Comparison of ENCODE assay signal across 8 mouse cellular contexts in genomic region chr2:165825964-165826712, GRCm38 (mm10).
DNase-seq lines count a peak whose midpoint lies in the region; ATAC-seq and TF ChIP-seq lines count a peak whose summit lies in the region.

No protein-coding gene starts in this region.

- DNase-seq in hindbrain, embryonic 10.5 days (ENCODE audit: low spot score) = peak; percentile 52
- DNase-seq in kidney, postnatal 25 days = peak; percentile 89 to 91
- peak; percentile 76 for DNase-seq in stomach, postnatal 0 days (ENCODE audit: low spot score)

- H3K9me3 ChIP-seq in hindbrain, embryonic 10.5 days = no peaks in the 10 kb centered on the region
- H3K9me3 ChIP-seq in hindbrain, embryonic 12.5 days (replicated peaks) = no peaks in the 10 kb centered on the region
- no peaks in the 10 kb centered on the region for H3K9me3 ChIP-seq in embryonic facial prominence, embryonic 15.5 days (replicated peaks)
- no peaks in the 10 kb centered on the region for H3K9me3 ChIP-seq in heart, embryonic 13.5 days
- H3K9me3 ChIP-seq in liver, embryonic 12.5 days (replicated peaks) = no peaks in the 10 kb centered on the region
- H3K9me3 ChIP-seq in neural tube, embryonic 12.5 days = no peaks in the 10 kb centered on the region
- H3K9me3 ChIP-seq in stomach, postnatal 0 days (ENCODE audit: control insufficient read depth, low read length) = no peaks in the 10 kb centered on the region

- H3K4me2 ChIP-seq in hindbrain, embryonic 12.5 days (replicated peaks) = no peak overlapping the region
- H3K4me2 ChIP-seq in embryonic facial prominence, embryonic 15.5 days (replicated peaks) = no peak overlapping the region
- no peak overlapping the region for H3K4me2 ChIP-seq in heart, embryonic 13.5 days
- H3K4me2 ChIP-seq in liver, embryonic 12.5 days = no peak overlapping the region
- no peak overlapping the region for H3K4me2 ChIP-seq in neural tube, embryonic 12.5 days (replicated peaks)
- no peak overlapping the region for H3K4me2 ChIP-seq in stomach, postnatal 0 days (replicated peaks; ENCODE audit: low read depth)

- 74% methylated on average over 10 of the region's 10 CpGs for WGBS in hindbrain, embryonic 10.5 days
- 71% methylated on average over 10 of the region's 10 CpGs for WGBS in hindbrain, embryonic 12.5 days
- 62% methylated on average over 10 of the region's 10 CpGs for WGBS in embryonic facial prominence, embryonic 15.5 days
- 76% methylated on average over 10 of the region's 10 CpGs for WGBS in heart, embryonic 13.5 days
- 86% methylated on average over 10 of the region's 10 CpGs for WGBS in liver, embryonic 12.5 days (ENCODE audit: insufficient replicate concordance)
- 71% methylated on average over 10 of the region's 10 CpGs for WGBS in neural tube, embryonic 12.5 days
- 74% methylated on average over 10 of the region's 10 CpGs for WGBS in stomach, postnatal 0 days

- ATAC-seq in hindbrain, embryonic 12.5 days (ENCODE audit: low FRiP score) = no peak
- ATAC-seq in embryonic facial prominence, embryonic 15.5 days (ENCODE audit: insufficient number of reproducible peaks, low FRiP score, low TSS enrichment, low read depth) = peak; percentile 52
- ATAC-seq in heart, embryonic 13.5 days (ENCODE audit: extremely low read depth, insufficient number of reproducible peaks, low FRiP score, low TSS enrichment) = no peak
- peak; percentile 46; the same call in 1 of the 2 replicates for ATAC-seq in liver, embryonic 12.5 days
- peak; percentile 61 for ATAC-seq in neural tube, embryonic 12.5 days (ENCODE audit: low FRiP score, low read depth)
- ATAC-seq in stomach, postnatal 0 days (ENCODE audit: low FRiP score, low TSS enrichment) = peak; percentile 78

- peaks cover 100% of the 10 kb centered on the region for H3K36me3 ChIP-seq in hindbrain, embryonic 10.5 days
- H3K36me3 ChIP-seq in hindbrain, embryonic 12.5 days = peaks cover 87% of the 10 kb centered on the region
- peaks cover 60% of the 10 kb centered on the region for H3K36me3 ChIP-seq in embryonic facial prominence, embryonic 15.5 days
- H3K36me3 ChIP-seq in heart, embryonic 13.5 days = peaks cover 97% of the 10 kb centered on the region
- peaks cover 100% of the 10 kb centered on the region for H3K36me3 ChIP-seq in liver, embryonic 12.5 days
- H3K36me3 ChIP-seq in neural tube, embryonic 12.5 days = peaks cover 86% of the 10 kb centered on the region
- H3K36me3 ChIP-seq in stomach, postnatal 0 days (ENCODE audit: control insufficient read depth, insufficient read depth, low read length) = peaks cover 18% of the 10 kb centered on the region

- H3K9ac ChIP-seq in hindbrain, embryonic 12.5 days = no peak overlapping the region
- no peak overlapping the region for H3K9ac ChIP-seq in embryonic facial prominence, embryonic 15.5 days
- H3K9ac ChIP-seq in heart, embryonic 13.5 days = no peak overlapping the region
- no peak overlapping the region for H3K9ac ChIP-seq in liver, embryonic 12.5 days
- H3K9ac ChIP-seq in neural tube, embryonic 12.5 days = no peak overlapping the region
- no peak overlapping the region; the same call in 1 of the 2 replicates for H3K9ac ChIP-seq in stomach, postnatal 0 days (ENCODE audit: low read length)

- H3K4me1 ChIP-seq in hindbrain, embryonic 10.5 days (replicated peaks) = peaks cover 20% of the 10 kb centered on the region
- H3K4me1 ChIP-seq in hindbrain, embryonic 12.5 days = peaks cover 15% of the 10 kb centered on the region
- peaks cover 48% of the 10 kb centered on the region for H3K4me1 ChIP-seq in embryonic facial prominence, embryonic 15.5 days
- H3K4me1 ChIP-seq in heart, embryonic 13.5 days = peaks cover 16% of the 10 kb centered on the region
- H3K4me1 ChIP-seq in liver, embryonic 12.5 days = no peaks in the 10 kb centered on the region
- H3K4me1 ChIP-seq in neural tube, embryonic 12.5 days = peaks cover 3% of the 10 kb centered on the region; the same call in 1 of the 2 replicates
- H3K4me1 ChIP-seq in stomach, postnatal 0 days (replicated peaks; ENCODE audit: control insufficient read depth, insufficient read depth) = no peaks in the 10 kb centered on the region

- peak; percentile 92 for TF ChIP-seq CTCF in stomach, postnatal 0 days (IDR thresholded peaks at IDR 0.05; ENCODE audit: low read depth)

- no peak overlapping the region for H3K4me3 ChIP-seq in hindbrain, embryonic 10.5 days
- no peak overlapping the region for H3K4me3 ChIP-seq in hindbrain, embryonic 12.5 days
- H3K4me3 ChIP-seq in embryonic facial prominence, embryonic 15.5 days (replicated peaks) = no peak overlapping the region
- no peak overlapping the region for H3K4me3 ChIP-seq in heart, embryonic 13.5 days
- H3K4me3 ChIP-seq in liver, embryonic 12.5 days = no peak overlapping the region
- no peak overlapping the region for H3K4me3 ChIP-seq in neural tube, embryonic 12.5 days
- H3K4me3 ChIP-seq in stomach, postnatal 0 days (ENCODE audit: low read depth, low read length) = no peak overlapping the region

- H3K27me3 ChIP-seq in hindbrain, embryonic 10.5 days (ENCODE audit: insufficient read depth, poor library complexity, severe bottlenecking) = no peaks in the 10 kb centered on the region
- H3K27me3 ChIP-seq in hindbrain, embryonic 12.5 days = no peaks in the 10 kb centered on the region
- H3K27me3 ChIP-seq in embryonic facial prominence, embryonic 15.5 days = no peaks in the 10 kb centered on the region
- no peaks in the 10 kb centered on the region for H3K27me3 ChIP-seq in heart, embryonic 13.5 days (replicated peaks)
- H3K27me3 ChIP-seq in liver, embryonic 12.5 days (replicated peaks) = no peaks in the 10 kb centered on the region
- no peaks in the 10 kb centered on the region for H3K27me3 ChIP-seq in neural tube, embryonic 12.5 days (replicated peaks)
- H3K27me3 ChIP-seq in stomach, postnatal 0 days (ENCODE audit: control insufficient read depth, insufficient read depth, low read length) = no peaks in the 10 kb centered on the region

- no peak overlapping the region; the same call in 1 of the 2 replicates for H3K27ac ChIP-seq in hindbrain, embryonic 10.5 days
- no peak overlapping the region for H3K27ac ChIP-seq in hindbrain, embryonic 12.5 days
- peak overlapping the region; percentile 56 for H3K27ac ChIP-seq in embryonic facial prominence, embryonic 15.5 days (replicated peaks)
- H3K27ac ChIP-seq in heart, embryonic 13.5 days (replicated peaks) = peak overlapping the region; percentile 37
- H3K27ac ChIP-seq in liver, embryonic 12.5 days = no peak overlapping the region
- H3K27ac ChIP-seq in neural tube, embryonic 12.5 days = no peak overlapping the region
- no peak overlapping the region for H3K27ac ChIP-seq in stomach, postnatal 0 days (replicated peaks)

- TF ChIP-seq EP300 in stomach, postnatal 0 days (optimal IDR thresholded peaks at IDR 0.05) = no peak

Comparison
In these comparisons a context has a peak if more than half of its experiments do, and no peak if none do; other contexts are left out.
1. H3K27ac ChIP-seq: peak in embryonic facial prominence, embryonic 15.5 days (single experiment) and heart, embryonic 13.5 days (single experiment); none in hindbrain, embryonic 10.5 days (single experiment), hindbrain, embryonic 12.5 days (single experiment), liver, embryonic 12.5 days (single experiment), neural tube, embryonic 12.5 days (single experiment) and stomach, postnatal 0 days (single experiment).
2. ATAC-seq: peak in embryonic facial prominence, embryonic 15.5 days (single experiment), liver, embryonic 12.5 days (single experiment), neural tube, embryonic 12.5 days (single experiment) and stomach, postnatal 0 days (single experiment); none in hindbrain, embryonic 12.5 days (single experiment) and heart, embryonic 13.5 days (single experiment).
3. Peak in every context shown above with its lines, with median percentiles within 50 percentile points of each other: DNase-seq.